Mouse (Mus musculus): Measurements from ENCODE around the gene B4galt5.

B4galt5 gene

DNA sequence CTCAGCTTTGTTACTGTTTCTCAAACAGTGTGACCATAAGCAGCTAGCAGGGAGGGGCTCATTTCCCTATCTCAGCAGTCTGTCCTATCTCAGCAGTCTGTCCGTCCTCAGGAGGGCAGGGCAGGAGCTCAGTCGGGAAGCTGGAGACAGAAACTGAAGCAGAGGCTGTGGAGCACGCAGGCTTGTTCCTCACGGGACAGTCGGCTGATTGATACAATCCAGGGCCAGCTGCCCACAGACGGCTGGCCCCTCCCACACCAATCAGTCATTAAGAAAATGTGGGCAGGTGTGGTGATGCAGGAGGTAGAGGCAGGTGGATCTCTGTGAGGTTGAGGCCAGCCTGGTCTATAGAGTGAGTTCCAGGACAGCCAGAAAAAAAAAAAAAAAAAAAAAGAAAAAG lies 56.1 kb downstream of the B4galt5 start:
- in situ Hi-C loops (cut with MboI; ENCODE audit: unreplicated experiment in 2 of 2): loop anchor here in 1 of 2 experiments (25.0 kb wide), 2 partner anchors 219 to 319 kb away; no protein-coding TSS in a partner anchor

DNA sequence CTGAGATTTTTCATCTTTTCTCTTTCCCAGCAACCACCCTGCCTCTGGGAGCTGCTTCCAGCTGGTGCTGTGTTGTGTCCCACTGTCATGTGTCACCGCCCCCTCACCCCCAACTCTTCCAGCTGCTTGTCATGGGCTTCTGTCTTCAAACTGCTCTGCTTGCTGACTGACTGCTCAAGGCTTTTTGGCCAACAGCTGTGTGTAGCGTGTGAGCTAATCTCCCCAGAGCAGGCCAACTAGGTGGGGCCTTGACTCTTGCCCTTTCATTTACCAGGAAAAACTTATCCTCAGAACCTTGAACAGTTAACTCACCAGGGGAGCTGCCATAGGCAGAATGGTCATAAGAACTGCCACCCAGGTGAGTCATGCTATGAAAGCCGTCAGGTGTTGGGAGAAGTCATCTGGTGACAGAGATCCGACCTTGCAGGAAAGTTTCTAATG lies 56.8 kb downstream of the B4galt5 start:
- in situ Hi-C loops (cut with MboI; ENCODE audit: unreplicated experiment in 2 of 2): loop anchor here in 1 of 2 experiments (25.0 kb wide), 2 partner anchors 220 to 320 kb away; no protein-coding TSS in a partner anchor

DNA sequence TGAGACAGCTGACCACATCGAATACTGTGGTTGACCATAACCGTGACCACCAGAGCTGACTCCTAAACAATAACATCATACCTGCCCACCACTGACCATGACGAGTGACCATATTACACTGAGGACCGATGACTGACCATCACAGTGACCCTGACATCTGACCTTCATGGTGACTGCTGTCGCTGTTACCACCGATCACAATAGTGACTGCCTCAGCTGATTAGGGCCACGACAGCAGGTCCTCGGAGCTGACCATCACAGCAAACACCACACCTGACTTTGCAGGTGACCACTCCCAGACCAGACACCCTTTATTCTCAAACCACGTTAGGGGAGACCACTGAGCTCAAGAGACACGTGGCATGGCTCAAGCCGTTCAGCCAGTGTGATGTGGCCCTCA lies 57.3 kb downstream of the B4galt5 start:
- in situ Hi-C loops (cut with MboI; ENCODE audit: unreplicated experiment in 2 of 2): loop anchor here in 1 of 2 experiments (25.0 kb wide), 2 partner anchors 221 to 321 kb away; no protein-coding TSS in a partner anchor

DNA sequence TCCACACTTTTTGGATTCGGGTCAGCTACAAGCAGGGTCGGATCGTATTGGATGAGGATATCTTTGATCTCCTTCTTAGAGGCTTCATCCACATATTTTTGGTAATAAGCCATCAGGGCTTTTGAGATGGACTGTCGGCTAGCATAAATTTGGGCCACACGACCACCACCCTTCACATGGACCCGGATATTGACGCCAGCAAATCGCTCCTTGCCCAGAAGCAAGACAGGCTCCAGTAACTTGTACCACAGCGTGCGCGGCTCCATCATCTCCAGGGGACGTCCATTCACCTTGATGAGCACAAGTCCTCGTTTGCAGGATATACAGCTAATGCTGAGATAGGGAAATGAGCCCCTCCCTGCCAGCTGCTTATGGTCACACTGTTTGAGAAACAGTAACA lies 67.5 kb downstream of the B4galt5 start:
- in situ Hi-C loops (cut with MboI; ENCODE audit: unreplicated experiment in 2 of 2): loop anchor here (5.0 to 25.0 kb wide), 4 partner anchors 136 to 331 kb away; partner anchors contain the start of gene Slc9a8 (in 1 of the 2)

DNA sequence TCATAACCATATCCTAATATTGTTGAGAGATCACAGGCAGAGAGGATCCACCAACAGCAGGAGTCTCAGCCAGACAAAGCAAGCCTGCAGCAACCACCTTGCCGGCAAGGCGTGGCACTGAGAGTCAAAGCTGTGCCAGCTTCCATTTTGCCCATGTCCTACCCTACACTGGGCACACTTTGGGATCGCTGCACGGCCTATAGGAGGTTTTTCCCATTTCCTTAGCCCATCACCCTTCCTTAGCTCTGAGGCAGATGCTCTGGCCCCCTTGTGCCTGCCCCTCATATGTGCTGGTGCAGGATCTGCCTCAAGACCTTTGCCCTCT lies 68.0 kb downstream of the B4galt5 start:
- in situ Hi-C loops (cut with MboI; ENCODE audit: unreplicated experiment in 2 of 2): loop anchor here (5.0 to 25.0 kb wide), 4 partner anchors 136 to 331 kb away; partner anchors contain the start of gene Slc9a8 (in 1 of the 2)

DNA sequence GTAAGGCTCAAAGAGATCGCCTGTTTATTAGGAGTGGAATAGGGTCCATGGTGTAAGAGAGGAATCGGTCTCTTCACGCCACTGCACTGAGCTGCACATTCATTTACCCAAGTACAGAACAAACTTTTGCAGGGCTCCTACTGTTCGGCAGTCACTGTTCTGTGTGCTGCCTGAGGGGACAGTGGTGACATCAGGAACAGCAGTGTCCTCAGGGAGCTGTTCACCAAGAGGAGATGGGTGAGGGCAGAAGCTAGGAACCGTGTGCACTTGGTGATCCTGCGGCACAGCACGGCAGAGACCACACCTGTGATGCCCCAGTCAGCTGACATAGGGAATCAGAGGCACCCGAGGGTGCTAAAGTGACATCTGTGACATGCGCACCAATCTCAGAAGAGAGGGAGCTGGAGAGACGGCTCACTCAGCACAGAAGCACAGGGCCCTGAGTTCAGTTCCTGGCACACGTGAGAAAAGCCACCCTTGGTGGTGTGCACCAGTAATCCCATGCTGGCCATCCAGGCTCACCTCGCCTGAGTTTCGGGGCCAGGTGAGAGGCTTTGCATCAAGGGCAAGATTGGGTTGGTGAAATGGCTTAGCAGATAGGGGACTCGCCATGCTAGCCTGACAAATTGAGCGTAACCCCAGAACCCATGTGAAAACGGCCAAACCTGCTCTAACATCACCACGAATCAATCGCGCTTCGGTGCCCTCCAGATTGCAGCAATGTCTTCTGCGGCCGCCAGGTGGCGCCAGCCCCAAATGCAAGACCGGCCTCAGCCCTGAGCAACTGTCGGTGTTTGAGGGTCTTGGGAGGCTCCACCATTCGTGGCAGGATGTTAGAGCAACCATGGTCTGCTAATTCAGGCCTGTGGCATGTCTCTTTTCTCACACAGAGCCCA lies 68.6 kb downstream of the B4galt5 start:
- in situ Hi-C loops (cut with MboI; ENCODE audit: unreplicated experiment in 2 of 2): loop anchor here (5.0 to 25.0 kb wide), 4 partner anchors 137 to 332 kb away; partner anchors contain the start of gene Slc9a8 (in 1 of the 2)

DNA sequence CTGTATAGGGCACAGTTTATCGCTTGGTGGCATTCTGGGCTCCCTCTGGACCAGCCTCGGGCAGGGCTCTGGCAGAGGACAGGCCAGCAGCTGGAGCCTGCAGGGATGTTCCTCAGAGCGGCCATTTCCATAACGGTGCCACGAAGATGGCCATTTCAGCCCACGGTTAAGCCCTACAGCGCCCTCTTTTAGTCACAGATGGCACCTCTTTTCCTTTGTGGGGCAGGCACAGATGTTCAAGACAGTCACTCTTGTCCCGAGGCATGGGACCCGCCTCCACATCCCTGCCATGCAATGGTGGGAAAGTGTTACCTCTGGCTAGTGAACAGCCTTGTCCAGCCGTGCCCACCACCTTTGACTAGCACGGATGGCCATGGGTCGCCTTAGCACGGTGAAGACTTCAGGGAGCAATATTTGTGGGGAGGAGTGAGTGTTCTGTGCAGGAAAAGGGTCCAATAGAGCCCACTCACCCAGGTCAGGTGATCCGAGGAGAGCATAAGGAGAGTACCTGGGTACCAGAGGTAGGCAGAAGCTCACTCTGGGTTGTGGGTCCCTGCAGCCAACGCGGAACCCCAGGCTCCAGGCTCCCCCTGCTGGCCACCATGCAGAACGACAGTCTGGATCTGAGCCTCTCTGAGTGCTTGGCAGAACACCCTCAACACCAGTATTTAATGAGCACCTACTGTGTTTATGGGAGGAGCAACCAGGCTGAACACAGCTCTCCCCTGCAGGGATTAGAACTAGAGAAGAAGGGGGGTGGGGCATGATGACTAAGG lies 70.0 kb downstream of the B4galt5 start:
- in situ Hi-C loops (cut with MboI; ENCODE audit: unreplicated experiment in 2 of 2): loop anchor here (5.0 to 25.0 kb wide), 9 partner anchors 52 to 333 kb away; partner anchors contain the start of gene B4galt5 (in 1 of the 2)

DNA sequence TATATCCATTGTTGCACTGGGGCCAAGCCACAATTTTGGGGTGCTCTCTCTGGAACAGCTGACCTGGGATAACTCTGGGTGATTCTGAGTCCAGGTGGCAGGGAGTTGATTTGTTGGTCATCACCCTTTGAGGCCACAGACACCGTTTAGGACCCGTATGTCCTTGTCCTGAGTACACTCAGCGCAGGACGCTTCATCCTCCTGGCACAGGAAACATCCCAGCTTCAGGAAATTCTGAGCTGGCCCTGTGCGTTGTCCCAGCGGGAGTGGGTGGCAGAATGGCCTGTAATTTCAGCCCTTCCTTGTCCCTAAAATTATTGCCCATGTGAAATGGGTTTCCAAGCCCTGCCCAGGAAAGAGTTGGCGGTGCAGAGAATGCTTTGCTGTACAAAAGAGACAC lies 71.0 kb downstream of the B4galt5 start:
- in situ Hi-C loops (cut with MboI; ENCODE audit: unreplicated experiment in 2 of 2): loop anchor here (5.0 to 25.0 kb wide), 9 partner anchors 51 to 334 kb away; partner anchors contain the start of gene B4galt5 (in 1 of the 2)

DNA sequence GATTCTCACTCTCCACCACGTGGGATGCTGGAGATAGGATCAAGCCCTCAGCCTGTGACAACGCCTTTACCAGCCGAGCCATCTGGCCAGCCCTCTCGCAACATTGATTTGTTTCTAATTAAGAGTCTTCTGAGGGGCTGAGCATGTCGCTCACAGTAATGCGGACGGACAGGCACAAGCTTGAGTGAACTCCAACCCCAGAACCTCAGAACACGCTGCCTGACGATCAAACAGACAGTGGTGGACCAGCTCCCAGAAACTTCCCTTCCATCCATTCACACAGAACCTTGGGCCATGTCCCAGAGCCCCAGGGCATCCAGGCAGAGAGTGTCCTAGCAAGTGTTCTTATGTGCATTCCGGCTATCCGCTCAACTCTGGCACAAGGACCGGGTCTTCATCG lies 72.0 kb downstream of the B4galt5 start:
- in situ Hi-C loops (cut with MboI; ENCODE audit: unreplicated experiment in 2 of 2): loop anchor here (5.0 to 25.0 kb wide), 9 partner anchors 50 to 335 kb away; partner anchors contain the start of gene B4galt5 (in 1 of the 2)

DNA sequence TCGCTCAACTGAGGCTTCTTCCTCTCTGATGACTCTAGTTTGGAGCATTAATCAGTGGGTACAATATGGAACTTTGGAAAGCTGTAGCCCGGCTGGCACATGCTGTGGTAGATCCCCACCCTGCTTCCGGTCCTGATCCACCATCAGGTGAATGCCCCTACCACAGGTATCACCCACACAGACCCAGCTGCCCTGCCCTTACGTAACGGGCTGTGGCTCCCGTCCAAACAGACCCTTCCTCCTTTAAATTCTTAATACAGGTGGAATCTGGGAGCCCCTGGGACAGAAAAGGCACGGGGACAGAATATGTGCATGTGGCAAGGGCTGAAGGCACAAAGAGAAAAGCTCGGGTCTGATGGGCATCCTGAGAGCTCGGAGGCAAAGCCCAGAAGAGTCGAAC lies 73.1 kb downstream of the B4galt5 start:
- in situ Hi-C loops (cut with MboI; ENCODE audit: unreplicated experiment in 2 of 2): loop anchor here (5.0 to 25.0 kb wide), 9 partner anchors 49 to 336 kb away; partner anchors contain the start of gene B4galt5 (in 1 of the 2)

DNA sequence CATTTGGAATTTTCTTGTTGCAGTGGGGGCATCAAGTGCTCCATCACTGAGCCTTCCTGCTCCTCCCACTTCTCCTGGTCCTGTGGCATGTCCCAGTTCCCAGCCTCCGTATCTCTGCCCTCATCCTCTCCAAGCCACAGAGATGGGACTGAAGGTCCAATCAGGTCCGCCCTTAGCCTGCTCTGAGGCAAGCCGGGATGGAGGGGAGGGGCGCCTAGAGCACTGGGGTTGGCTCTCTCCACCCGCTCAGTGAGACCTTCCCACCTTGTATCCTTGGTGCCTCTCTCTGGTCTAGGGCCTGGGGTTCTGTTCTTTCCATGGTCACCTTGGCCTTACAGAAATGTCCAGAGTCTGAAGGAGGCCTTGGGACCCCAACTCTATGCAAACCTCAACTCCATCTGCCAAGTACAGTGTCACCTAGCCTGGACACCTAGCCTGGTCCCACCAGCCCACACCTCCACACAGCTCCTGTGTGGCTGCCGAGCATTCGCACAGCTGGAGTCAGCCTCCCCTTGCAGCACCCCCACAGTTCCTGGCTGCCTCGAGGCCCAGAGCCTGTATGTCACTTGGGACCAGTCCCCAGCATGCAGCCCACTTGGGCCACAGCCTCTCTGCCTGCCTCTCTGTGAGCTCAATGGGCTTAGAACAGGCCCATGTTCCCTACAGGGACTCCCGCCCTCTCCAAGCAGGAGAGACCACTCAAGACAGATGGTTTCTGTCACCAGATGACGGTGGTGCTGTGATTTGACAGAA lies 74.1 kb downstream of the B4galt5 start:
- in situ Hi-C loops (cut with MboI; ENCODE audit: unreplicated experiment in 2 of 2): loop anchor here (5.0 to 25.0 kb wide), 9 partner anchors 48 to 337 kb away; partner anchors contain the start of gene B4galt5 (in 1 of the 2)

DNA sequence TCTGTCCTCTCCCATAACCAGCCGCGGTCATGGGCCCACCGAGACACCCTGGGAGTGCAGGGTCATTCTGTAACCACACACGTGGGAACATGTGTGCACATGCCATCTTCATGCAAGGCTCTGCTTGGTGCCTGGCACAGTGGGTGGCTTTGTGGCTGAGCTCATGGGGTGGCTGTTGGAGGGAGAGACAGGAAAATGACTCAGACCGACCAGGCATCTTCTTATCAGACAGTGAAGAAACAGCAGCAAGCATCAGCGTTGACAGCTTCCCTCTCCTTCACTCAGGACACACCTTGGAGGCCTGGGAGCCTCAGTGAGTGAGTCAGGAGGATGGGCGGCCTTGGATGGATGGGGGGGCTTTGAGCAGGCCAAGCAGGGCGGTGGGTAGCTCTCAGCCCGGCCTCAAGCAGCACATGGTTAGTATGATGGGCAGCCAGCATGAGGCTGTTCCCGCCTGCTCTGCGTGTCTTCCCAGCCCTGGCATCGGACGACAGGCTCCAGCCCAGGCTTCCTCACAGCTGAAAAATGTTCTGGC lies 75.7 kb downstream of the B4galt5 start:
- in situ Hi-C loops (cut with MboI; ENCODE audit: unreplicated experiment in 2 of 2): loop anchor here in 1 of 2 experiments (10.0 kb wide), 1 partner anchor 158 kb away; no protein-coding TSS in a partner anchor

DNA sequence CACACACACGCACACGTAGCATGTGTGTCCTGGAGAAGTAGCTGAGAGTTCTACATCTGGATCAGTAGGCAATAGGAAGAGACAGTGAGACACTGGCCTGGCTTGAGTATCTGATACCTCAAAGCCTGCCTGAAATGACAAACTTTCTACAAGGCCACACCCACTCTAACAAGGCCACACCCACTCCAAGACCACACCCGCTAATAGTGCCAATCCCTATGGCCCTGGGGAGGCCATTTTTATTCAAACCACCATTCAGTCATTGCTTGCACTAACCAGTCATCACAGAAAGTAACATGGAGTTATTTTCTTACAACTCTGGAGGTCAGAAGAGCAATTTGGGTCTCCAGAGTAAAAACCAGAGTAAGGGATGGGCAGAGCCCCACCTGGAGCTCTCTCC lies 76.3 kb downstream of the B4galt5 start:
- in situ Hi-C loops (cut with MboI; ENCODE audit: unreplicated experiment in 2 of 2): loop anchor here in 1 of 2 experiments (10.0 kb wide), 1 partner anchor 158 kb away; no protein-coding TSS in a partner anchor

DNA sequence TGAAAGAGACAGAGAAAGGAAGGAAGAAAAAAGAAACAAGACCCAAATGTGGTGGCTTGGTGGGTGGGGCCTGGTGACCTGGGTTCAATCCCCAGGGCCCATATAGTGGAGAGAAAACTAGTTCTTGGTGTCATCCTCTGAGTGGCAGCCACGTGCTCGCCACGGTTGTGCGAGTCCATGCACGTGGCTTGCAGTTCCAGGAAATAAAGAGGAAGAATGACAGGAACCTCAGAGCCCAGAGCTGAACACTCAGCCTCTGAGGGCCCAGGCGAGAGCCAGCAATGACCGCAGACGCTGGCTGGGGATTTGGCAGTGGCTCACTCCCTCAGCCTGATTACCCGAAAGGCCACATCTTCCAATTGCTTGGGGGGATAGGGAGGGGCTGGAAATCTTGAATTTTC lies 77.9 kb downstream of the B4galt5 start:
- in situ Hi-C loops (cut with MboI; ENCODE audit: unreplicated experiment in 2 of 2): loop anchor here in 1 of 2 experiments (10.0 kb wide), 1 partner anchor 156 kb away; no protein-coding TSS in a partner anchor

DNA sequence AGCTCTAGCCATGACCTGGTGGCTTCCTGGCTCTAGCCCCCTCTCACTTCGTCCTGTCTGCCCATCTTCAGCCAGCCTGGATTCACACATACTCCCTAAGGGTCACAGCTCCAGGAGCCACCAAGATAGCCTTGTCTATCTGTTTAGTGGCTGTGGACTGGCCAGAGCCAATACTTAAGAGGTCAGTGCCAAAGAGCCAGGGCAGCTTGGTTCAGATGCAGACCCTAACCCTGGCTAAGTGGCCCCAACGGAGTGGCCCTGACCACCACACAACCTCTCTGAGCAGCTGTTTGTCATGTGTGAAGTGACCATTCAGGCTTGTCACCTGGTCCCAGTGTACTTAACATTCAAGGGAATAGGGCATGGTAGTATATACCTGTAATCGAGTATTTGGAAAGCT lies 78.5 kb downstream of the B4galt5 start:
- in situ Hi-C loops (cut with MboI; ENCODE audit: unreplicated experiment in 2 of 2): loop anchor here in 1 of 2 experiments (10.0 kb wide), 1 partner anchor 156 kb away; no protein-coding TSS in a partner anchor

DNA sequence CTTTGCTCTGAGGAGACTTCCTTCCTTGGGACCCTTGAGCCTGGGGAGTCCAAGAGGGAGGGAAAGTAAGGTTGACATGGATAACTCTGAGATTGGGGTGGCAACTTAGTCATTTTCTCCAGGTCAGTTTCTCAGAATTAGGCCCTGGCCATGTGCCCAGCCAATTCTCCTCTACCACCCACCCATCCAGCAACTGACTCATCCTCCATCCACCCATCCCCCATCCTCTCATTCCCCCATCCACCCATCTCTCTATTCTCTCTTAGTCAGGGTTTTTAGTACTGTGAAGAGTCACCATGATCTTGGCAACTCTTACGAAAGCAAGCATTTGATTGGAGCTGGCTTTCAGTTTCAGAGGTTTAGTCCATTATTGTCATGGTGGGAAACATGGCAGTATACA lies 80.3 kb downstream of the B4galt5 start:
- in situ Hi-C loops (cut with MboI; ENCODE audit: unreplicated experiment in 2 of 2): no loop called here

DNA sequence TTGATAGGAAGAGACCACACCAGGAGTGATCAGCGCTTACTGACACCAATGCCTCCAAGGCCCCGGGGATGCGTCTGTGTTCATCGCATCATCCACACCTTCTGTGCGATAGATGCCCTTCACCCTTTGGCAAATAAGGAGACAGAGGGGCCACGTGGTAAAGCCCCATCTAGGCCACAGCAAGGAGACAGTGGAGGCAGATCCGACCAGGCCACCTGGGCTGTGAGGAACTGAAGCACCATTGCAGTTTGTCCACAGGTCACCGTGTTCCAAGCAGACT lies 80.6 kb downstream of the B4galt5 start:
- in situ Hi-C loops (cut with MboI; ENCODE audit: unreplicated experiment in 2 of 2): no loop called here

DNA sequence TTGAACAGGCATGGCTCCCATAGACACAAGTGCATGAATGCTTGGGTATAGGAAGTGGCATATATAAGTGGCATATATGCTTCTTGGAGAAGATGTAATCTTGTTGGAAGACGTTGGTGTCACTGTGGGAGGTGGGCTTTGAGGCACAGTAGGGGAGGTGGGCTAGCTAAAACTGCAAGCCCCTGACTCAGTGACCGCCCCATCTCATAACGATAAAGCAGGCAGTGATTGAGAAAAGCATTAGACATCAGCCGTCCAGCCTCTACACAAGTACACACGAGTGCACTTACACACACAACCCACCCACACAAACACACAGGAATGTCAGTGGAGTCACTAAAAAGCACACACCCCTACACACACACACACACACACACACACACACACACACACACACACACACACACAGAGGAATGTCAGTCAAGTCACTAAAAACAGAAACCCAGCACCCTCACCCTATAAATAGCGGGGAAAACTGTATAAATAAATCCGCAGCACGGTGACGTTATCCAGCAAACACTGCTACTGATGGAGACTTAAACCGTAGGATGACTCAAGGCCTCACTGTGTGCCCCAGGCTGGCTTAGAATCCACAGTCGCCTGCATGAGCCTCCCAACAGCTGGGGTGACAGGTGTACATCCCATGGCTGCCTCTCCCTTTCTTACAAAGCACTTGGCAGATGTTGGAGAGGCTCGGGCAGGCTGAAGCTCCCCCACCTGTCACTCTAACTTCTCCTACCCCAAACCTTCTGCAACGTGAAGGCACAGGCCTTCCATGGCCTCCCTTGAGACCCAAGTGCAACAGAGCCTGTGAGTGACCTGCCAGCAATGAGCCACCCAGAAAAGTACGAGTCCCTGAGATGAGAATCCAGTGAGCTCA lies 81.2 kb downstream of the B4galt5 start:
- in situ Hi-C loops (cut with MboI; ENCODE audit: unreplicated experiment in 2 of 2): no loop called here

DNA sequence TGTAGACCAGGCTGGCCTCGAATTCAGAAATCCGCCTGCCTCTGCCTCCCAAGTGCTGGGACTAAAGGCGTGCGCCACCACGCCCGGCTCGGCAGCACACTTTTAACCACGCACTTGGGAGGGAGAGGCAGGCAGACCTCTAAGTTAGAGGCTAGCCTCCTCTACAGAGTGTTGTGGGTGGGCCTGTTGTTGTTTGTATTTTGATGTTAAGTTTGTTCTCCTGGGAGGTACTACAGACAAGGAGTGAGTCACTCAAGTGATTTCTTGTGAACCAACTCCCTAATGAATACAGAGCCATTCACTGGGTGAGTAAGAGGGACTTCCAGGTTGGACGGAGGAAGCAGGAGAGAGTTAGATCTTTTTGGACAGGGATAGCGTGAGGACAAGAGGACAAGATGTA lies 82.8 kb downstream of the B4galt5 start:
- in situ Hi-C loops (cut with MboI; ENCODE audit: unreplicated experiment in 2 of 2): no loop called here
